Mouse (Mus musculus) right cerebral cortex, adult 2 months (tissue): ENCODE results near the gene Sash3.
"Not testable (repeated sequence)": the region's sequence is repeated elsewhere in the genome, so short reads cannot be mapped to it uniquely, and the experiment has no call there.

Experiments used
- DNase-seq, 2 experiments: peaks; one replicate each; pipeline ENCODE4 v3.0.0; 2021 to 2022; ENCODE audit warnings: low spot score in 2 of 2

The Sash3 gene

GRCm38 (mm10) chrX:48202995-48203394 lies 56.8 kb downstream of the Sash3 start:
- DNase-seq = no peak

- DNase-seq = no peak
Measured at GRCm38 (mm10) chrX:48203763-48204162, 57.5 kb downstream of the Sash3 start.

GRCm38 (mm10) chrX:48204469-48204868 lies 58.2 kb downstream of the Sash3 start:
- no peak for DNase-seq

- no peak for DNase-seq
Measured at GRCm38 (mm10) chrX:48207761-48208487, 61.7 kb downstream of the Sash3 start.

GRCm38 (mm10) chrX:48208519-48209185 lies 62.4 kb downstream of the Sash3 start, which contains the start of gene Zdhhc9:
Zdhhc9 (minus strand) TSS chrX:48208878.
- peak; percentile 88 to 90 for DNase-seq

GRCm38 (mm10) chrX:48209746-48210145 lies 63.5 kb downstream of the Sash3 start:
- not testable (repeated sequence) for DNase-seq
